9 mouse cellular contexts compared by ENCODE assay signal in genomic region chr16:91379412-91379811, GRCm38 (mm10). TPM values are rescaled to one million over a fixed set of nuclear protein-coding genes. Genes with fewer than 3 reads are reported as not detected.
A peak's percentile ranks its signal among the peaks of the same experiment; 100 is the strongest.
DNase-seq lines count a peak whose midpoint lies in the region; ATAC-seq and TF ChIP-seq lines count a peak whose summit lies in the region.
"Had no signal": no experiment of that assay in that cellular context is flagged by ENCODE, and none has a peak within 500 bp of the region (broad histone marks: within the 10 kb centered on the region; RNA-seq: fewer than 3 reads in every experiment).

No protein-coding gene starts in this region.

- H3K9ac ChIP-seq in kidney, postnatal 0 days (ENCODE audit: low read depth, low read length): no peak overlapping the region
- H3K9ac ChIP-seq in embryonic facial prominence, embryonic 14.5 days (ENCODE audit: low read depth, low read length): 0 out of 2 replicates have a peak overlapping the region, but pooled peaks have one; percentile 9
- H3K9ac ChIP-seq in hindbrain, embryonic 16.5 days (ENCODE audit: low read depth, low read length): no peak overlapping the region
- H3K9ac ChIP-seq in midbrain, postnatal 0 days (replicated peaks; ENCODE audit: low read length, poor library complexity, severe bottlenecking): no peak overlapping the region

- 39% methylated on average over 3 of the region's 3 CpGs for WGBS in kidney, postnatal 0 days
- WGBS in embryonic facial prominence, embryonic 14.5 days: 23% methylated on average over 3 of the region's 3 CpGs
- 41% methylated on average over 3 of the region's 3 CpGs for WGBS in hindbrain, embryonic 16.5 days
- 52% methylated on average over 3 of the region's 3 CpGs for whole genome bisulfite sequencing in midbrain, postnatal 0 days

- H3K4me1 ChIP-seq in kidney, postnatal 0 days (replicated peaks; ENCODE audit: insufficient read depth, low read length): peaks cover 15% of the 10 kb centered on the region
- peaks cover 14% of the 10 kb centered on the region for H3K4me1 ChIP-seq in embryonic facial prominence, embryonic 14.5 days (ENCODE audit: control insufficient read depth, insufficient read depth, low read length)
- H3K4me1 ChIP-seq in hindbrain, embryonic 16.5 days (ENCODE audit: control insufficient read depth, insufficient read depth, low read depth, low read length): peaks cover under 1% of the 10 kb centered on the region; the same call in 1 of the 2 replicates
- no peaks in the 10 kb centered on the region for H3K4me1 ChIP-seq in midbrain, postnatal 0 days (ENCODE audit: insufficient read depth, low read length)

- H3K4me2 ChIP-seq in kidney, postnatal 0 days (ENCODE audit: low read length): peak overlapping the region; percentile 32
- no peak overlapping the region for H3K4me2 ChIP-seq in embryonic facial prominence, embryonic 14.5 days (ENCODE audit: low read depth, low read length)
- H3K4me2 ChIP-seq in hindbrain, embryonic 16.5 days (ENCODE audit: low read length): no peak overlapping the region
- H3K4me2 ChIP-seq in midbrain, postnatal 0 days (ENCODE audit: low read depth, low read length, poor library complexity, severe bottlenecking): no peak overlapping the region

- H3K27me3 ChIP-seq in kidney, postnatal 0 days (ENCODE audit: insufficient read depth, low read length): no peaks in the 10 kb centered on the region
- H3K27me3 ChIP-seq in embryonic facial prominence, embryonic 14.5 days (replicated peaks; ENCODE audit: control insufficient read depth, insufficient read depth, low read length): no peaks in the 10 kb centered on the region
- no peaks in the 10 kb centered on the region for H3K27me3 ChIP-seq in hindbrain, embryonic 16.5 days (replicated peaks; ENCODE audit: control insufficient read depth, insufficient read depth, low read length)
- H3K27me3 ChIP-seq in midbrain, postnatal 0 days (ENCODE audit: insufficient read depth, low read length): no peaks in the 10 kb centered on the region

- DNase-seq in kidney, postnatal 0 days (ENCODE audit: low spot score): no peak
- DNase-seq in kidney, postnatal 36 days: no peak
- peak; percentile 71 for DNase-seq in embryonic facial prominence, embryonic 14.5 days (ENCODE audit: low spot score)
- DNase-seq in midbrain, postnatal 0 days (ENCODE audit: low spot score): peak; percentile 19
- DNase-seq in adrenal gland, postnatal 14 days: no peak
- DNase-seq in ovary, postnatal 36 days (ENCODE audit: low spot score): no peak

- peak overlapping the region; percentile 82 for H3K27ac ChIP-seq in kidney, postnatal 0 days
- H3K27ac ChIP-seq in embryonic facial prominence, embryonic 14.5 days (replicated peaks; ENCODE audit: low read depth, low read length): peak overlapping the region; percentile 69
- H3K27ac ChIP-seq in hindbrain, embryonic 16.5 days (ENCODE audit: low read depth, low read length): peak overlapping the region; percentile 59
- 0 out of 2 replicates have a peak overlapping the region, but pooled peaks have one; percentile 18 for H3K27ac ChIP-seq in midbrain, postnatal 0 days (ENCODE audit: low read depth, low read length)

- no peak for TF ChIP-seq CTCF in kidney, postnatal 0 days (IDR thresholded peaks at IDR 0.05; ENCODE audit: low read depth)
- no peak for TF ChIP-seq CTCF in midbrain, postnatal 0 days (IDR thresholded peaks at IDR 0.05)

- ATAC-seq in kidney, postnatal 0 days (replicated peaks; ENCODE audit: low FRiP score, low read depth): no peak
- peak; percentile 5; the same call in 1 of the 2 replicates for ATAC-seq in embryonic facial prominence, embryonic 14.5 days (ENCODE audit: low read depth)
- peak; percentile 35 for ATAC-seq in hindbrain, embryonic 16.5 days
- ATAC-seq in midbrain, postnatal 0 days (ENCODE audit: low FRiP score): no peak

- H3K4me3 ChIP-seq in kidney, postnatal 0 days (replicated peaks; ENCODE audit: low read depth, low read length): no peak overlapping the region
- H3K4me3 ChIP-seq in embryonic facial prominence, embryonic 14.5 days (ENCODE audit: low read depth, low read length): no peak overlapping the region
- no peak overlapping the region for H3K4me3 ChIP-seq in hindbrain, embryonic 16.5 days (ENCODE audit: low read length)
- H3K4me3 ChIP-seq in midbrain, postnatal 0 days (ENCODE audit: low read depth, low read length): no peak overlapping the region

- H3K36me3 ChIP-seq in kidney, postnatal 0 days (ENCODE audit: insufficient read depth, low read length): 0 out of 2 replicates have a peak, but pooled peaks cover 9% of the 10 kb centered on the region
- H3K36me3 ChIP-seq in embryonic facial prominence, embryonic 14.5 days (ENCODE audit: control insufficient read depth, insufficient read depth, low read length): peaks cover 7% of the 10 kb centered on the region
- peaks cover 6% of the 10 kb centered on the region; the same call in 1 of the 2 replicates for H3K36me3 ChIP-seq in hindbrain, embryonic 16.5 days (ENCODE audit: control insufficient read depth, insufficient read depth, low read length)
- H3K36me3 ChIP-seq in midbrain, postnatal 0 days (ENCODE audit: insufficient read depth, low read length): 0 out of 2 replicates have a peak, but pooled peaks cover under 1% of the 10 kb centered on the region

- no peaks in the 10 kb centered on the region for H3K9me3 ChIP-seq in kidney, postnatal 0 days (replicated peaks; ENCODE audit: low read length)
- H3K9me3 ChIP-seq in embryonic facial prominence, embryonic 14.5 days (ENCODE audit: control insufficient read depth, low read length): no peaks in the 10 kb centered on the region
- H3K9me3 ChIP-seq in hindbrain, embryonic 16.5 days (ENCODE audit: control insufficient read depth, low read length): no peaks in the 10 kb centered on the region
- H3K9me3 ChIP-seq in midbrain, postnatal 0 days (ENCODE audit: low read length): no peaks in the 10 kb centered on the region
- H3K9me3 ChIP-seq: G1E had no signal

RNA-seq across cellular contexts. Expression of gene Ifnar2, which starts 6.8 kb away (rescaled TPM):
- 60.7 and 61.9 TPM in 2 replicates for polyA plus RNA-seq in kidney, postnatal 0 days (2015; fragmentation: Nextera tagmentation; extraction: Ambion mirVana)
- 62.7 and 67.7 TPM in 2 replicates for polyA plus RNA-seq in embryonic facial prominence, embryonic 14.5 days (2014; fragmentation: Nextera tagmentation; extraction: Ambion mirVana)
- 40.6 and 41.7 TPM in 2 replicates for polyA plus RNA-seq in hindbrain, embryonic 16.5 days (2015; fragmentation: Nextera tagmentation; extraction: Ambion mirVana)
- 32.2 and 33.5 TPM in 2 replicates for total RNA-seq in midbrain, postnatal 0 days (2014; rRNA removed)
- 40.1 and 47.5 TPM in 2 replicates for polyA plus RNA-seq in midbrain, postnatal 0 days (2015; fragmentation: Nextera tagmentation; extraction: Ambion mirVana)
- 83.9 and 86.1 TPM in 2 replicates for total RNA-seq in adrenal gland, postnatal 14 days (2021)

RNA-seq across cellular contexts. Expression of gene Gm21970, which starts 12.1 kb away (rescaled TPM):
- 0.33 TPM in 1 of 2 replicates, not detected in the other for polyA plus RNA-seq in kidney, postnatal 0 days (2015; fragmentation: Nextera tagmentation; extraction: Ambion mirVana)
- not detected in 2 replicates for polyA plus RNA-seq in embryonic facial prominence, embryonic 14.5 days (2014; fragmentation: Nextera tagmentation; extraction: Ambion mirVana)
- not detected in 2 replicates for polyA plus RNA-seq in hindbrain, embryonic 16.5 days (2015; fragmentation: Nextera tagmentation; extraction: Ambion mirVana)
- not detected in 2 replicates for total RNA-seq in midbrain, postnatal 0 days (2014; rRNA removed)
- polyA plus RNA-seq in midbrain, postnatal 0 days (2015; fragmentation: Nextera tagmentation; extraction: Ambion mirVana): not detected in 2 replicates
- 0.59 TPM in 1 of 2 replicates, not detected in the other for total RNA-seq in adrenal gland, postnatal 14 days (2021)
- polyA plus RNA-seq: G1E; kidney, embryonic 14.5 days had no signal

RNA-seq across cellular contexts. Expression of gene Il10rb, which starts 26.6 kb away (rescaled TPM):
- polyA plus RNA-seq in kidney, postnatal 0 days (2015; fragmentation: Nextera tagmentation; extraction: Ambion mirVana): 44.6 and 46.1 TPM in 2 replicates
- polyA plus RNA-seq in embryonic facial prominence, embryonic 14.5 days (2014; fragmentation: Nextera tagmentation; extraction: Ambion mirVana): 32.6 and 33.2 TPM in 2 replicates
- 14.8 and 16.7 TPM in 2 replicates for polyA plus RNA-seq in hindbrain, embryonic 16.5 days (2015; fragmentation: Nextera tagmentation; extraction: Ambion mirVana)
- total RNA-seq in midbrain, postnatal 0 days (2014; rRNA removed): 5.5 and 7.5 TPM in 2 replicates
- polyA plus RNA-seq in midbrain, postnatal 0 days (2015; fragmentation: Nextera tagmentation; extraction: Ambion mirVana): 10.5 and 12.8 TPM in 2 replicates
- 105 and 106 TPM in 2 replicates for total RNA-seq in adrenal gland, postnatal 14 days (2021)

Comparison
In these comparisons a context has a peak if more than half of its experiments do, and no peak if none do; other contexts are left out.
1. ATAC-seq: peak in embryonic facial prominence, embryonic 14.5 days (single experiment) and hindbrain, embryonic 16.5 days (single experiment); none in kidney, postnatal 0 days (single experiment) and midbrain, postnatal 0 days (single experiment).
2. DNase-seq: peak in embryonic facial prominence, embryonic 14.5 days (single experiment) and midbrain, postnatal 0 days (single experiment); none in kidney, postnatal 0 days (single experiment), kidney, postnatal 36 days (0 of 2), adrenal gland, postnatal 14 days (single experiment) and ovary, postnatal 36 days (single experiment).
3. H3K27ac ChIP-seq: peak in every context shown above with its lines; median percentile 82 in kidney, postnatal 0 days; 69 in embryonic facial prominence, embryonic 14.5 days; 59 in hindbrain, embryonic 16.5 days; 18 in midbrain, postnatal 0 days.